Mouse (Mus musculus): ENCODE measurements around the gene Gm2174.

DNA sequence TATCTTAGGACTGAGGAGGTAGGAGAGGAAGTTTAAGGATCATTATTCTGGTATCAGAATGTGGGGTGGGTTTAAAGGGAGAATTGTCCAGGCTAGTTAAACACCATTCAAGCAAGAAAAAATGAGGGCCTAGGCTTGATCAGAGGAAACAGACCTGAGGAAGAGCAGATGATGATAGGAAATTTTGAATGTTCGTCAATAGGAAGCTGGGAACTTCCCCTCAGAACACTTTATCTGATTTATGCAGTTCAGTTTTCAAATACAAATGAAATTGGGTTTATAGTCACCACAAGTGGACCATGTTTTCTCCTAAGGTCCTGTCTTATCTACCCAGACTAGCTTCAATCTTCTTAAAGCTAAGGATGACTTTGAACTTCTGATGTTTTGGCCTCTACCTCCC lies 42.3 kb upstream of the Gm2174 start:
- TF ChIP-seq CEBPB (IDR thresholded peaks at IDR 0.05; ENCODE audit: low read depth) = no peak
- no peak for TF ChIP-seq CTCF (IDR thresholded peaks at IDR 0.05; ENCODE audit: control insufficient read depth, insufficient read depth, insufficient read length)

All from C2C12 (cell line).